Mouse (Mus musculus): Measurements from ENCODE around the gene Ddx27. TPM values are rescaled to one million over a fixed set of nuclear protein-coding genes. Genes with fewer than 3 reads are reported as not detected.

The Ddx27 gene
- total RNA-seq, 1 experiment: 132 TPM

DNA sequence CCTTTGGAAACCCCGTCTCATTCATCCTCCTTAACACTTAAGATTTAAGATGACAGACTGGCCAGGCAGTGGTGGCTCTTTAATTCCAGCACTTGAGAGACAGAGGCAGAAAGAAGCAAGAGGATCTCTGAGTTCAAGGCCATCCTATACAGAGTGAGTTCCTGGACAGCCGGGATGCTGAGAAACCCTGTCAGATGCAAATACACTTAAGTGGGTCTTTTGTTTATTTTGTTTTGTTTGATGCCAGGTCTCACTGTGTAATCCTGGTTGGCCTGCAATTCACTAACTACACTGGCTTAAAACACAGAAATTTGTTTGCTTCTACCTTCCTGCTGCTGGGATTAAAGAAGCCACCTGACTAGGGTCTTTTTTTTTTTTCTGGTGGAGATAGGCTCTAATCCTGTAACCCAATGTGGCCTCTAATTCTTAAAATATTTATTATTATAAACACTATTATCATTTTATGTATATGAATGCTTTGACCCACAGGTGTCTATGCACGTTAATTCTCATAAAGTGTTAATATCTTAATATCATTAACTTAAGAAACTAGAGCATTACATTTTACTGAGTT, 43.9 kb downstream of the Ddx27 start:
- no peak overlapping the region for H3K9ac ChIP-seq (ENCODE audit: insufficient read depth, low read depth, low read length, poor library complexity, severe bottlenecking)
- H3K4me3 ChIP-seq (ENCODE audit: insufficient read depth in 1 of 2, low read depth in 1 of 2, low read length in 2 of 2, poor library complexity in 1 of 2, severe bottlenecking in 1 of 2): no peak overlapping the region
- peak overlapping the region; percentile 80; the same call in 1 of the 2 replicates for H3K27ac ChIP-seq (ENCODE audit: insufficient read depth, low read depth, low read length, poor library complexity, severe bottlenecking)
- TF ChIP-seq CHD2 (IDR thresholded peaks at IDR 0.05; ENCODE audit: low read depth, low read length): 0 out of 2 replicates have a peak, but pooled peaks have one; percentile 11
- no peak for TF ChIP-seq HCFC1 (IDR thresholded peaks at IDR 0.05; ENCODE audit: borderline replicate concordance, insufficient read depth, low read length)
- TF ChIP-seq ZNF384 (IDR thresholded peaks at IDR 0.05; ENCODE audit: low read depth, low read length): peak; percentile 97
- H3K9me3 ChIP-seq (ENCODE audit: control insufficient read depth, insufficient read depth, low read depth, low read length): no peaks in the 10 kb centered on the region
- peaks cover 10 to 12% of the 10 kb centered on the region in 2 experiments for H3K4me1 ChIP-seq (ENCODE audit: control insufficient read depth in 2 of 2, insufficient read depth in 2 of 2, low read length in 2 of 2, poor library complexity in 1 of 2)
- DNase-seq (ENCODE audit: low read depth, low spot score): peak; percentile 77
- in situ Hi-C loops (cut with MboI; ENCODE audit: low sequenced_read_pairs in 2 of 2, unreplicated experiment in 2 of 2): no loop called here
- H3K36me3 ChIP-seq (ENCODE audit: control insufficient read depth, insufficient read depth, low read length, poor library complexity, severe bottlenecking): peaks cover 39% of the 10 kb centered on the region

DNA sequence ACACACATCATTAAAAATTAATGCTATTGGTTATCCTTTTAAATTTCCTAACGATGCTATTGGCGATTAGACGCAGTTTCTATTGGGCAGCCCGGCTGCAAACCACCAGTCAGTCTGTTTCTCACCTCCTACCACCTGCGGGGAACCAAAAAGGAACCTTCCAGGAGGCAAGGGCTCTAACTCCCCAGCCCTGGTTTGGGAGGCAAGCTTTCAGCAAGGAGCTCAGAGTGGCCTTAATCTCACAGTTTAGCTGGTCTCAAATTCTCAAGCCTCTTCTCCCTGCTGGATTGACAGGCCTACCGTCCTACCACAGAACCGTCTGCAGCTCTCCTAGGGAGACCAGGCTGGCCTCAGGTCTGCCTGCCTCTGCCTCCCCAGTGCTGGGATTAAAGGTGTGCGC, 44.5 kb downstream of the Ddx27 start:
- peak overlapping the region; percentile 57; the same call in 1 of the 2 replicates for H3K9ac ChIP-seq (ENCODE audit: insufficient read depth, low read depth, low read length, poor library complexity, severe bottlenecking)
- H3K36me3 ChIP-seq (ENCODE audit: control insufficient read depth, insufficient read depth, low read length, poor library complexity, severe bottlenecking): peaks cover 40% of the 10 kb centered on the region
- no peak for DNase-seq (ENCODE audit: low read depth, low spot score)
- H3K4me3 ChIP-seq (ENCODE audit: insufficient read depth in 1 of 2, low read depth in 1 of 2, low read length in 2 of 2, poor library complexity in 1 of 2, severe bottlenecking in 1 of 2): peak overlapping the region in 1 of 2 experiments; percentile 44; a peak in 3 of 4 replicates
- peaks cover 10 to 12% of the 10 kb centered on the region in 2 experiments for H3K4me1 ChIP-seq (ENCODE audit: control insufficient read depth in 2 of 2, insufficient read depth in 2 of 2, low read length in 2 of 2, poor library complexity in 1 of 2)
- H3K9me3 ChIP-seq (ENCODE audit: control insufficient read depth, insufficient read depth, low read depth, low read length): no peaks in the 10 kb centered on the region
- in situ Hi-C loops (cut with MboI; ENCODE audit: low sequenced_read_pairs in 2 of 2, unreplicated experiment in 2 of 2): no loop called here
- H3K27ac ChIP-seq (ENCODE audit: insufficient read depth, low read depth, low read length, poor library complexity, severe bottlenecking): peak overlapping the region; percentile 12; the same call in 1 of the 2 replicates
- TF ChIP-seq ZC3H11A (IDR thresholded peaks at IDR 0.05; ENCODE audit: borderline replicate concordance, low read depth, low read length): no peak
- no peak for TF ChIP-seq HCFC1 (IDR thresholded peaks at IDR 0.05; ENCODE audit: borderline replicate concordance, insufficient read depth, low read length)
- TF ChIP-seq ZNF384 (IDR thresholded peaks at IDR 0.05; ENCODE audit: low read depth, low read length): no peak
- TF ChIP-seq CHD2 (IDR thresholded peaks at IDR 0.05; ENCODE audit: low read depth, low read length): no peak
- no peak for TF ChIP-seq MAFK (IDR thresholded peaks at IDR 0.05; ENCODE audit: insufficient read depth, low read depth, low read length)

DNA sequence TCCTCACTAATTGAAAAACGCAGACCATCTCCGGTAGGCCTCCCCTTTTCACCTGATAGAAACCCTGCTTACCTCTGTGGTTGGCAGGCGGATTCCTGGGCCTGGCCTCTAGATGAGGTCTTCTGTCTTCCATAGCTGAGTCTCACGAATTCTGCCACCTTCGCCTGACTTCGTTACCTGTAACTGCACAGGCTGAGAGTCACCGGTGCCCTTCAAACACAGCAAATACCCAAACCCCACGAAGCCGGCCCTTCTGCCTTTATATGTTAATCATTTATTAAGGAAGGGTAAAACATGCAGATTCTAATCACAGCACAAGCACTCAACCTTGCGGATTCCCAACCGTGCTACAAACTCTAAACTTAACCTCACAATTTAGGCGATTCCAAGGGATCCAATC, 45.0 kb downstream of the Ddx27 start:
- TF ChIP-seq CHD2 (IDR thresholded peaks at IDR 0.05; ENCODE audit: low read depth, low read length) (no peak), MAFK (IDR thresholded peaks at IDR 0.05; ENCODE audit: insufficient read depth, low read depth, low read length) (no peak), HCFC1 (IDR thresholded peaks at IDR 0.05; ENCODE audit: borderline replicate concordance, insufficient read depth, low read length) (no peak)
- in situ Hi-C loops (cut with MboI; ENCODE audit: low sequenced_read_pairs in 2 of 2, unreplicated experiment in 2 of 2): no loop called here
- Histone ChIP-seq H3K4me1 (ENCODE audit: control insufficient read depth in 2 of 2, insufficient read depth in 2 of 2, low read length in 2 of 2, poor library complexity in 1 of 2) (peaks cover 10 to 12% of the 10 kb centered on the region in 2 experiments), H3K9ac (ENCODE audit: insufficient read depth, low read depth, low read length, poor library complexity, severe bottlenecking) (peak overlapping the region; percentile 57; the same call in 1 of the 2 replicates), H3K36me3 (ENCODE audit: control insufficient read depth, insufficient read depth, low read length, poor library complexity, severe bottlenecking) (peaks cover 41% of the 10 kb centered on the region), H3K27ac (ENCODE audit: insufficient read depth, low read depth, low read length, poor library complexity, severe bottlenecking) (peak overlapping the region; percentile 12; the same call in 1 of the 2 replicates), H3K4me3 (ENCODE audit: insufficient read depth in 1 of 2, low read depth in 1 of 2, low read length in 2 of 2, poor library complexity in 1 of 2, severe bottlenecking in 1 of 2) (peak overlapping the region in 1 of 2 experiments; percentile 44; a peak in 2 of 4 replicates), H3K9me3 (ENCODE audit: control insufficient read depth, insufficient read depth, low read depth, low read length) (no peaks in the 10 kb centered on the region)
- no peak for DNase-seq (ENCODE audit: low read depth, low spot score)

DNA sequence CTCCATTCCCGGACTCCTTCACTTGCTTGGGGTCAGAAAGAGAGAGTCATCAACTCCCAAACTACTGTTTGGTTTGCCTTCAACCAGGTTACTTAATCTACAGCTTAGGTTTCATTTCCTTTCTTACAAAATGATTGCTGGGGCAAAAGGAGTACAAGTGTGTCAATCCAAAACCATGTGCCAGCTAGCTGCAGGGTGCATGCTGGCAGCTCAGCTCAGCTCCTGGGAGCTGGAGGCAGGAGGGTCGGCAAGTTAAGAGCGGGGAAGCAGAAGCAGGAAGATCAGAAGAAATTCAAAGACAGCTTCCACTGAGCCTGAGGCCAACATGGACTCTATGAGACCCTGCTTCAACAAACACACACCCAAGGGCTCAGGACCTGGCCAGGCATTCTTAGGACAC, 45.4 kb downstream of the Ddx27 start:
- Histone ChIP-seq H3K27ac (ENCODE audit: insufficient read depth, low read depth, low read length, poor library complexity, severe bottlenecking) (no peak overlapping the region), H3K4me1 (ENCODE audit: control insufficient read depth in 2 of 2, insufficient read depth in 2 of 2, low read length in 2 of 2, poor library complexity in 1 of 2) (peaks cover 10 to 12% of the 10 kb centered on the region in 2 experiments), H3K4me3 (ENCODE audit: insufficient read depth in 1 of 2, low read depth in 1 of 2, low read length in 2 of 2, poor library complexity in 1 of 2, severe bottlenecking in 1 of 2) (peak overlapping the region in 1 of 2 experiments; percentile 44; a peak in 2 of 4 replicates), H3K9me3 (ENCODE audit: control insufficient read depth, insufficient read depth, low read depth, low read length) (no peaks in the 10 kb centered on the region), H3K36me3 (ENCODE audit: control insufficient read depth, insufficient read depth, low read length, poor library complexity, severe bottlenecking) (peaks cover 41% of the 10 kb centered on the region), H3K9ac (ENCODE audit: insufficient read depth, low read depth, low read length, poor library complexity, severe bottlenecking) (peak overlapping the region; percentile 57; the same call in 1 of the 2 replicates)
- TF ChIP-seq ZNF384 (IDR thresholded peaks at IDR 0.05; ENCODE audit: low read depth, low read length): no peak
- no peak for TF ChIP-seq CHD2 (IDR thresholded peaks at IDR 0.05; ENCODE audit: low read depth, low read length)
- TF ChIP-seq MAFK (IDR thresholded peaks at IDR 0.05; ENCODE audit: insufficient read depth, low read depth, low read length): no peak
- TF ChIP-seq HCFC1 (IDR thresholded peaks at IDR 0.05; ENCODE audit: borderline replicate concordance, insufficient read depth, low read length): no peak
- no peak for TF ChIP-seq ZC3H11A (IDR thresholded peaks at IDR 0.05; ENCODE audit: borderline replicate concordance, low read depth, low read length)
- DNase-seq (ENCODE audit: low read depth, low spot score): no peak
- in situ Hi-C loops (cut with MboI; ENCODE audit: low sequenced_read_pairs in 2 of 2, unreplicated experiment in 2 of 2): no loop called here

Data from ES-E14 (cell line).